Mouse (Mus musculus): ENCODE data around the gene Prm2.
A peak's percentile ranks its signal among the peaks of the same experiment; 100 is the strongest.

The Prm2 gene

DNA sequence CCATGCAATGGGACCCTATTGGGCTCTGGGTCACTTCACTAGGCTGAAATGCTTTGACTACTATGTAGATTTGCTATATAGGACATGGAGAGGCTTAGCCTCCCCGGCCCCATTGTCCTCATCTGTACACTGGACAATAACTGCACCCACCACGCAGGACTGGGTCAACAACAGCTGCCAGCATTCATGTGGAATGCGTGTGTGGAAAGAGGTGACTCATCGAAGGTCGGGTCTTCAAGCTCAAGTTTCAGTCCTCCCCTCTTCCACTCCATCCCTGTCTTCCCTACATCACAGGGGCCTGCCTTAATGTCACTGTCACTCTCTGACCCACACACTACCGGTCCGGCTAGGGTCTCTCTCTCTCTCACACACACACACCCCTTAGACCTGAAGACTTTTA, 19.6 kb downstream of the Prm2 start:
- no peak for DNase-seq (ENCODE audit: low spot score)

DNA sequence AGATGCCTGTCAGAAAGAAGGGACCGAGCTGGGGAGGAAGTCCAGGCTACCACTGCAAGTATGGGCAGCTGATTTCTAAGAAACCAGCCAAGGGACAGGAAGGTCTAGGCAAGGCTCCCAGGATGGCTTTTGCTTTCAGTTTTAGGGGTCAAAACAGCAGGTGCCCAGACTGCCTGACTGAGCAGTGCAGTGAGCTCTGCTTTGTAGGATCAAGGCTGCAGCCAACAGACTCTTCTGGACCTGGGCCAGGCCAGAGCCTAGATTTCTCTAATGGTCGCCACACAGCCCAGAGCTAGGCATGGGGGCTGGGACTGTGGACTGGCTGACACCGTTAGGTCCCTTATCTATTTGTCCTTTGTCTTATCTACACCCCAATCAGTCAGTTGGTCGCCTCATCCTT, 21.2 kb downstream of the Prm2 start:
- no peak for DNase-seq (ENCODE audit: low spot score)

DNA sequence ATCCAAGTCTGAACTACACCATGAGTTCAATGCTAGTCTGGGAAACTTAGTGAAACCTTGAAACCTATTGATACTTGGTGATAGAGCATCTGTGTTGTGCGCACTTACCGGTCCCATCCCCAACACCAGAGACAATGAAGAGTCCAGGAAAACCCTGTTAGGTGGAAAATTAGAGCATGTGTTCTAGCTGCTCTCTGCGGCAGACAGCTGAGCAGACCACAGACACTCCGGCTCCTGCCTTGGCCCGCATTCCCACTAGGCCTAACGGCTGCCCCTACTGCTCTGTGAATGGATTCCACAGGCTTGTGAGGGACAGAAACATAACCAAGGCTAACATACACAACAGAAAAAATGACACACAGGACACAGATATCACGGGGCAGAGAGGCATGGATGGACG, 22.4 kb downstream of the Prm2 start:
- no peak for DNase-seq (ENCODE audit: low spot score)

DNA sequence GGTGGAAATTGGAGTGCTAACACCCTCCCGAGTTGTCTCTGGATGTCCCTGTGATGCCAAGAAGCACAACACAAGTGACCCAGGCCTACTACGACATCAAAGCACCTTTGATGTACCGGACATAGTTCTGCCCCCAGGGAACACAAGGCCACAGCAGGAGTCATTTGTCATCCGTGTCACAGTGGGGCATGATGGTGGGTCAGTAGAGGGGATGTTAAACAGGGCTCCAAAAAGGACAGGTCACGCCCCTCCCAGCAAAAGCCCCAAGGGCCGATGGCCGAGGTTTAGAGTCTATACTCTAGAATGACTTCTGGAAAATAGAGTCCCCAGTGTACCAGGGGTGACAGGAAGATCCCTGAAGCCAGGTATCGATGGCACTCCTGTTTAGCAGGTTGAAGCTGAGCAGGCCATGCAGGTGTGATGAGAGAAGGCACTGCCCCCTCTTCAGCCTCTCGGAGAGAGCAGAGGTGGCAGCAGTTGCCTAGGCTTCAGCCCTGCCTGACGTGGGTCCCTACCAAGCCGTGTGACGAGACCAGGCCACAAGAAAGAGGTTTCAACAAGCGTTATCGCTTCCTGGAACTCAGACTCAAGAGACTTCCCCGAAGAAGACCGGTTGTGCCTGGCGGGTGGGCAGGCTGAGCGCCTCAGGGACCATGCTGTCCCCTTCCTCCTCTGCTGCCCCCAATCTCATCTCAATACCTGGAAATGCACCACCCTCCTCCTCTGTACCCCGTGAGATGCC, 24.0 kb downstream of the Prm2 start:
- no peak for DNase-seq (ENCODE audit: low spot score)

- no peak for DNase-seq (ENCODE audit: low spot score)
Observed at GRCm38 (mm10) chr16:10770531-10771325, 25.2 kb downstream of the Prm2 start.

GRCm38 (mm10) chr16:10769661-10770060, 26.3 kb downstream of the Prm2 start:
- peak; percentile 17 for DNase-seq (ENCODE audit: low spot score)

- no peak for DNase-seq (ENCODE audit: low spot score)
Observed at GRCm38 (mm10) chr16:10768821-10769220, 27.1 kb downstream of the Prm2 start.

DNA sequence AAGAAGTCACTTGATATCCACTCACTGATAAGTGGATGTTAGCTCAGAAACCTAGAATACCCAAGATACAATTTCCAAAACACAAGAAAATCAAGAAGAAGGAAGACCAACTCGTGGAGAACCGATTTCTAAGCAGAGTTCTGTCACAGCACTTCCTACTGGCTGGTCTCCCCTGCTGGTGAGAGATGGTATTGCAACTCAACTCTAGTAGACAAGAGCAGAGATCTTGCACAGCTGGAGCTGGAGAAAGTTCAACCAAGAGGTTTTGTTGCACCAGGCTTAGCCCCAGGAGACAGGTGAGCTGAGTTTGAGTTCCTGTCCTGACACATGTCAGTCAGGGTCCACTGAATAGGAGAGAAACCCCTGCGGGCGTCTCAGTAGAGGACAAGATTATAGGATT, 28.8 kb downstream of the Prm2 start:
- DNase-seq (ENCODE audit: low spot score) = peak; percentile 48

DNA sequence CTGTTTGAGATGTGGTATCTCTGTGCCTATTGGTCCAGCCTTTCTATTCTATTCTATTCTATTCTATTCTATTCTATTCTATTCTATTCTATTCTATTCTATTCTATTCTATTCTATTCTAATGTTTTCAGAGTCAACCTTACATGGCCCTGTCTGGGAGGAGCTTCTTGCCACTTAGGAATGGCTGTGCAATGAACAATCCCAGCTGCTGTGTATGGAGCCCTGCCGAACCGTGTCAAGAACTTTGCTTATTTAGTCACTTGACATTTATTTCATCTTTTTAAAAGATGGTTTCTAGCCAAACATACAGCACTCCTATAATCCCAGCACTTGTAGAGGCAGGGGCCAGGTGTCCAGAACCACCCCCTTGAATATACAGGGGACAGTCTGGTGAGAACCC, 31.6 kb downstream of the Prm2 start:
- DNase-seq (ENCODE audit: low spot score) = no peak

DNA sequence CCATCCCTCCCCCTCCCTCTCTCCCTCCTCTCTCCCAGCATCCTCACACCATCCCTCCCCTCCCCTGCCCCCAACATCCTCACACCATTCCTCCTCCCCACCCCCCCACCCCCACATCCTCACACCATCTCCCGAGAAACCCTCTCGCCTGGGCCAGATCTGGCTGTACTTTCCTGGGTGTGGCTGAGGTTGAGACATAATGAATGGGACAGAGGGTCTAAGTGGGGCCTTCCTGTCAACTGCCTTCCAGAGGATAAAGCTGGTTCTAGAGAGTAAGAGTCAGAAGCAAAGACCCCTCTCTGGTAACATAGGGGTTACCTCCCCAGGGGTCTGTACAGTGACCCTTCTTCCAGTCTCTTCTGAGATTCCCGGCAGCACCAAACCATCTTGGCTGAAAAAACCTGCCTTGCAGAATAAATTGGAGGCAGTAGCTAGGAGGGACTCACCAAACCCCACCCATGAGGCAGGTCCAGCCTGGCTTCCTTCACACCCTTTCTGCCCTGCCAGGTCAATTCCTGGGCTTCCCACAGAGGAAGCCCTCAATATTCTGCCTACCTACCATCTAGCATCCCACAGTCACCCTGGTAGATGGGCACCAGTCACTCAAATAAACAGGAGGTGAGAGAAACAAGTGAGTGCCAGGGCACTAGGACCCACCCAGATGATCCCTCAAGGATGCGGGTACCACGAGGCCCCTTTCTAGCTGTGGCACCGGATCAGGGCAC, 32.2 kb downstream of the Prm2 start:
- DNase-seq (ENCODE audit: low spot score) = no peak

DNA sequence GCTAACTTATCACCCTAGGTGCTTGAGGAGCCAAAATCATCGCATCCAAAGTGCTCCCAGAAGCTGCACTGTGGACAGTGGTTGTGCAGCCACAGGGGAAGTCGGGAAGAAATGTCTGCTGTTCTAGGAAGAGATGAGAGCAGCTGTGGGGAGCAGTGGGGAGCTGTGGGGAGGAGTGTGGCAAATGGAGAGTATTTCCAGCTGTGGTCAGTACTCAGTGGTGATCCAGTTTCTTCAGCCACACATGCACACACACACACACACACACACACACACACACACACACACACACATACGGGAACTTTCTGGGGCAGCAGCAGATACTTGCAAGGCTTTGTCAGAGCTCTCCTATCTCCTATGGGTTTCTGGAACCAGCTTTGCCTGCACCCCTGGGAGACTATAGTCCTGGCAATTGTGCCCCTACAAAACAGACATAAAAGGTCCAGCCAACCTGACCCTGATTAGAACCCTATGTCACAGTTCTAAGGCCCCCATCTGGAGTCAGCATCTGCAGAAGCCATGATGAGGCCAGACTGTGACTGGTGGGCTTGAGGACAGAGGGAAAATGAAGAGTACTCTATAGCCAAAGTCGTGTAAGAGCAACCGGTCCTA, 33.3 kb downstream of the Prm2 start:
- DNase-seq (ENCODE audit: low spot score) = no peak

DNA sequence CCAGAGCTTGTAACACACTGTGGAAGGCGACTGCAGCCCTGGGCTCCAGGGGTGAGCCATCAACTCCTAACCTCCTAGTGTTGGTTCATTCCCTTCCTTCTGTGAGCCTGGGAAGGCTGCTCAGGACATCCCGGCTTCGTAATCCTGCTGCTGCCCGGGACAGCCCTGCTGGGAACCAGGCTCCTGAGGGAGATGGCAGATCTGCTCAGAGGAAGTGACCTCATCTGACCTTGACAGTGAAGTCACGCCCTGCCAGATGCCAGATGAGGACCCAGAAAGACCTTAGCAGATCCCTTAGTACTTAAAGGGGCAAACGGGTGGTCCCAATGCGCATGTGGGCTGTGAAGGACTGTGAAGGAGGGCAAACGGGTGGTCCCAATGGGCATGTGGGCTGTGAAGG, 34.8 kb downstream of the Prm2 start:
- no peak for DNase-seq (ENCODE audit: low spot score)

DNA sequence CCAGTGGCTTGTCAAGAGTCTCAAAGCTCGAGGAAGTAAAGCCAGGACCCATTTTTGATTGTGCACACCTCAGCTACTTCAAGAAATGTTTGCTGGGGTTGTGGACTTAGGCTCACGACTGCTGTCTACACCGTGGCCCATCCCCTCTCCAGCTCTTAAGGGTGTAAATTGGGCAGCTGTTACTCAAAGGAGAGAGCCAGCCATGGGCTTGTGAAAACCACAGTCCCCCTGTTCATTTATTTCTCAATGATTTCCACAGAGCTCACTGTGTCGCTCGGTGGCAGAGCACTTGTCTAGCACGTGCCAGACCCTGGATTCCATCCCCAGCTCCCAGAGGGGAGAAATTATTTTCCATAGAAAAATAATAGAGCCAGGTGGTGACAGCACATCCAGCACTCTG, 39.8 kb downstream of the Prm2 start:
- no peak for DNase-seq (ENCODE audit: low spot score)

DNA sequence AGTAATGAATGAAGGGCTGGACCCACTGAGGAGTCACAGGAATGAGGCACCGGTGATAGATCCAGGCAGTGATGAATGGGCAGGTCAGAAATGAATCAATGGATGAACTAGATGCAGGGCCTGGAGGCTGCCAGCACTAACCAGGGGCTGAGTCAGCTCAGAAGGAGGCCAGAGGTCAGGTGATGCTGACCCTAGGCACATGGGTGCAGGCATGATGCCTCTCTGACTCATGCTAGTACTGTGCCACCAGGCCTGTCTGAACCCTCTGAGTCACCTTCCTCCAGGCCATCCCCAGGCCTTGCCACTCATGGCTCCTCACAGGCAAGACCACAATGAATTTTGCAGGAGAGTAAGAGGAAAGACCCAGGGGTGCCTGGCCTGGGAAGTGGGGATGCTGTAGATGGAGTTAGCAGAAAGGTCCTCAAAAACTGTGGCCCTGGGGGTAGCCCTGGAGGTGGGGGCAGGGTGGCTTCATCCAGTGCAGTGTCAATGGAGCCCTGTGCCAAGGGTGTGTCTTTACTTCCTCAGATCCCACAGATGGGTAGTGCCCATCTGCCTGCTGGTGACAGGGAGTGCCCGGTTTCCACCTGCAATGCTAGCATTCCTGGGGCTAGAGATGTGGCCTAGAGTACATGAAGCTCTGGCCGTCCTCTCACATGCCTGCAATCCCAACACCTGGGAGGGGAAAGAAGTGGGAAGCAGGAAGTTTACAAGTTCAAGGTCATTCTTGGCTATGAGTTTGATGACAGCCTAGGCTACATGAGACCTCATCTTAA, 41.2 kb downstream of the Prm2 start:
- DNase-seq (ENCODE audit: low spot score) = no peak

- DNase-seq (ENCODE audit: low spot score) = no peak
Observed at GRCm38 (mm10) chr16:10749824-10750223, 46.1 kb downstream of the Prm2 start.

DNA sequence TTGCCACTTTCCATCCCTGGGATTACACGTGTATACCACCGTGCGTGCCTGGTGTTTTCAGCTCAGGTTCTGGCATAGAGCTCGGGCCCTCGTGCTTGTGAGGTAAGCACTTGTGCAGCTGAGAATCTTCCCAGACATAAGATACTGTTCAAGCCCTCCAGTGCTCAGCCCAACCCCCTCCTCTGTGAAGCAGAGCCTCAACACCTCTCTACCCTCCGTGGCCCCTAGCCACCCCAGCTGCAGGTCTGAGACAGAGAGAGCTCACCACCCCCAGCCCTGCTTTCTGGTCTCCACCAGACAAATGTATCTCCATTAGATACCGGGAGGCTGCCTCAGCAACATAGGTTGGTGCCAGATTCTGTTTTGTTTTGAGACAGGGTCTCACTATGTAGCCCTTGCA, 46.7 kb downstream of the Prm2 start:
- DNase-seq (ENCODE audit: low spot score) = no peak
